Mouse (Mus musculus): Measurements from ENCODE around the gene Olfr485.

- TF ChIP-seq POLR2A (IDR thresholded peaks at IDR 0.05; ENCODE audit: borderline replicate concordance, low read depth, low read length) = no peak
- TF ChIP-seq CTCF (IDR thresholded peaks at IDR 0.05; ENCODE audit: low read depth, low read length) = no peak
These were observed 39.0 kb downstream of the Olfr485 start for GRCm38 (mm10) chr7:108120681-108121080.

Measured in bone marrow macrophage, adult 2 months (primary cell).